Mouse (Mus musculus): ENCODE data around the gene Ndufa3. TPM values are rescaled to one million over a fixed set of nuclear protein-coding genes. Genes with fewer than 3 reads are reported as not detected.

Ndufa3 gene
- total RNA-seq (2012; rRNA removed) = 261 and 292 TPM in 2 replicates
- total RNA-seq (2014; rRNA removed) = 50.6 and 58.9 TPM in 2 replicates
- 297 and 307 TPM in 2 replicates for polyA plus RNA-seq (2012; ENCODE audit: insufficient read length, low read depth)

GRCm38 (mm10) chr7:3617242-3617995 lies at the start of gene Ndufa3:
Gene Ndufa3, plus strand, starts transcription at chr7:3617373.
- dilution Hi-C loops (cut with MboI; ENCODE audit: extremely low pct_ligation_motif_present, extremely low pct_unique_long_range_greater_than_20kb, low sequenced_read_pairs) = no loop called here
- Histone ChIP-seq H3K27ac (ENCODE audit: insufficient read depth, low read depth) (peak within 1 kb of the TSS; percentile 70), H3K4me1 (ENCODE audit: control insufficient read depth in 1 of 2, insufficient read depth in 2 of 2) (peaks cover 5 to 18% of the 10 kb centered on the region in 2 experiments), H3K9ac (ENCODE audit: insufficient read depth, low read depth) (peak within 1 kb of the TSS; percentile 46), H3K27me3 (replicated peaks) (no peaks in the 10 kb centered on the region), H3K9me3 (replicated peaks; ENCODE audit: low read length) (no peaks in the 10 kb centered on the region), H3K36me3 (replicated peaks in 1 of 2; ENCODE audit: control insufficient read depth in 1 of 2, insufficient read depth in 1 of 2, low read length in 1 of 2) (peaks cover 20 to 36% of the 10 kb centered on the region in 2 experiments), H3K79me2 (replicated peaks; ENCODE audit: control insufficient read depth, extremely low read depth, insufficient read depth, poor library complexity, severe bottlenecking) (no peaks in the 10 kb centered on the region), H3K4me3 (replicated peaks in 1 of 3; ENCODE audit: low read depth in 2 of 3, low read length in 2 of 3, poor library complexity in 1 of 3) (peak within 1 kb of the TSS; percentile 69 to 86 (median 85)), H3K4me2 (ENCODE audit: insufficient read depth, low read depth, poor library complexity, severe bottlenecking) (peak within 1 kb of the TSS; percentile 98)
- TF ChIP-seq USF2 (conservative IDR thresholded peaks at IDR 0.05; ENCODE audit: low read depth, low read length) (no peak), NELFE (IDR thresholded peaks at IDR 0.05; ENCODE audit: low read depth, low read length) (peak; percentile 65), POLR2A (IDR thresholded peaks at IDR 0.05; ENCODE audit: low read depth, low read length) (peak; percentile 79), BHLHE40 (IDR thresholded peaks at IDR 0.05; ENCODE audit: low read depth, low read length) (0 out of 2 replicates have a peak, but pooled peaks have one; percentile 20), MAX (IDR thresholded peaks at IDR 0.05; ENCODE audit: low read length) (peak; percentile 13; the same call in 1 of the 2 replicates), RCOR1 (conservative IDR thresholded peaks at IDR 0.05; ENCODE audit: low read depth, low read length) (no peak), E2F4 (IDR thresholded peaks at IDR 0.05; ENCODE audit: insufficient replicate concordance, low read depth, low read length) (0 out of 2 replicates have a peak, but pooled peaks have one; percentile 39), ZMIZ1 (IDR thresholded peaks at IDR 0.05; ENCODE audit: low read depth, low read length) (no peak; the same call in 1 of the 2 replicates), TBP (conservative IDR thresholded peaks at IDR 0.05; ENCODE audit: low read depth, low read length) (peak; percentile 53; the same call in 1 of the 2 replicates), TCF12 (IDR thresholded peaks at IDR 0.05; ENCODE audit: low read depth, low read length) (peak; percentile 66; the same call in 1 of the 2 replicates), RAD21 (IDR thresholded peaks at IDR 0.05; ENCODE audit: low read depth, low read length) (no peak), ZKSCAN1 (IDR thresholded peaks at IDR 0.05; ENCODE audit: borderline replicate concordance, low read depth, low read length) (no peak), KAT2A (IDR thresholded peaks at IDR 0.05; ENCODE audit: insufficient replicate concordance, low read length) (peak; percentile 95; the same call in 1 of the 2 replicates), SIN3A (IDR thresholded peaks at IDR 0.05; ENCODE audit: low read length) (no peak; the same call in none of the 2 replicates), JUND (conservative IDR thresholded peaks at IDR 0.05; ENCODE audit: low read depth, low read length) (no peak), MEF2A (IDR thresholded peaks at IDR 0.05; ENCODE audit: borderline replicate concordance, low read depth, low read length) (no peak), GABPA (IDR thresholded peaks at IDR 0.05; ENCODE audit: insufficient replicate concordance, low read depth, low read length) (peak; percentile 38; the same call in 1 of the 2 replicates), ETS1 (conservative IDR thresholded peaks at IDR 0.05; ENCODE audit: low read depth, low read length) (no peak), ZC3H11A (IDR thresholded peaks at IDR 0.05; ENCODE audit: low read depth, low read length) (no peak), IRF4 (IDR thresholded peaks at IDR 0.05; ENCODE audit: low read depth, low read length) (no peak), CHD1 (IDR thresholded peaks at IDR 0.05; ENCODE audit: low read depth, low read length) (no peak), HCFC1 (IDR thresholded peaks at IDR 0.05; ENCODE audit: low read depth, low read length) (peak; percentile 97), UBTF (IDR thresholded peaks at IDR 0.05; ENCODE audit: low read depth, low read length) (no peak), MAZ (IDR thresholded peaks at IDR 0.05; ENCODE audit: low read depth, low read length) (no peak), NRF1 (IDR thresholded peaks at IDR 0.05; ENCODE audit: low read depth, low read length) (peak; percentile 28; the same call in 1 of the 2 replicates), ELF1 (IDR thresholded peaks at IDR 0.05; ENCODE audit: low read depth, low read length) (peak; percentile 68), USF1 (IDR thresholded peaks at IDR 0.05; ENCODE audit: low read depth, low read length) (no peak), EP300 (IDR thresholded peaks at IDR 0.05; ENCODE audit: low read length) (no peak), JUN (IDR thresholded peaks at IDR 0.05; ENCODE audit: insufficient read depth, low read depth, low read length) (no peak), MAFK (IDR thresholded peaks at IDR 0.05; ENCODE audit: insufficient replicate concordance, low read length) (no peak), CTCF (conservative IDR thresholded peaks at IDR 0.05 in 1 of 2, IDR thresholded peaks at IDR 0.05 in 1 of 2; ENCODE audit: low read depth in 2 of 2, low read length in 2 of 2) (no peak), POLR2AphosphoS2 (IDR thresholded peaks at IDR 0.05; ENCODE audit: low read depth, low read length) (peak; percentile 48; the same call in 1 of the 2 replicates), MYC (IDR thresholded peaks at IDR 0.05; ENCODE audit: low read depth, low read length) (no peak), MXI1 (IDR thresholded peaks at IDR 0.05; ENCODE audit: low read depth, low read length) (no peak), SMC3 (IDR thresholded peaks at IDR 0.05; ENCODE audit: low read depth, low read length) (no peak), CHD2 (IDR thresholded peaks at IDR 0.05; ENCODE audit: low read length) (peak; percentile 43; the same call in 1 of the 2 replicates), ZNF384 (IDR thresholded peaks at IDR 0.05; ENCODE audit: low read depth, low read length) (no peak), PAX5 (IDR thresholded peaks at IDR 0.05; ENCODE audit: low read length) (no peak)
- in situ Hi-C loops (cut with MboI; ENCODE audit: low pct_ligation_motif_present, low pct_unique_long_range_greater_than_20kb, low sequenced_read_pairs) = no loop called here
- peak; percentile 96 for DNase-seq (ENCODE audit: extremely low read depth)

All from CH12.LX (cell line).